Comparison of ENCODE assay signal across 14 mouse cellular contexts in the genomic region with DNA sequence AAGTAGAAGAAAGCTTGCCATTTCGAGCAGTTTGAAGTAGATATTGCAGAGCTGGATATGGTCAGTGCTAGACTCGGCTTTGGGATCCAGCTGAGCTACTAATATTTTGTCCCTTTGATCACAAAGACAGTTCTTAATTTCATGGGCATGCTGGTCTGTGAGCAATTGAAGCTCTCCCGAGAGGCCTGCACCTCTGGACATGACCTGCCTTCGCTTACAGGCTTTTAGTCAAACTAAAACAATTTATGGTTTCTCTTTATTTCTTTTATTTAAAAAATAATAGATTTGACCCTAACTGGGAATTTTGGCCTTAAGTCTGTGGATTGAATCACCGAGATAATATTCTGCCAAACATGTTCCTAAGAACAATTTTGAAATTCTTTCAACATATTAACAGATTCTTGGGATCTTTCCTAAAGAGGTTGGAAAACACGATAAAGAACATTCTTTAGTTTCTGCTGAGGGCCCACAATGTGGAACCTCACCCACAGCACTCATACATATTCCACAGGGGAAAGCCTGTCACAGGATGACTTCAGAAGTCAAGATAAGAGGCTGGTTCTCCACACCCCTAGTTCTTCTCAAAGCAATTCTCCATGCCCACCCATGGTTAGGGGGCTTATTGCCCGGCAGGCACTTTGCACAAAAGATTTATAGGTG.
"Had no signal": no experiment of that assay in that cellular context is flagged by ENCODE, and none has a peak within 500 bp of the region (broad histone marks: within the 10 kb centered on the region; RNA-seq: fewer than 3 reads in every experiment).

No protein-coding gene starts in this region.

- H3K27ac ChIP-seq: limb, embryonic 15.5 days; liver, embryonic 12.5 days; lung, embryonic 15.5 days; midbrain, embryonic 13.5 days; neural tube, embryonic 12.5 days had no signal

- H3K4me2 ChIP-seq: limb, embryonic 15.5 days; liver, embryonic 12.5 days; lung, embryonic 15.5 days; midbrain, embryonic 13.5 days; neural tube, embryonic 12.5 days had no signal

- DNase-seq: kidney, adult 8-10 months; kidney, postnatal 36 days; layer of hippocampus, adult 9-11 months; layer of hippocampus, postnatal 36 days; spleen, adult 18-20 months; thymus, adult 18-20 months; thymus, postnatal 14 days had no signal

- H3K9me3 ChIP-seq: limb, embryonic 15.5 days; liver, embryonic 12.5 days; lung, embryonic 15.5 days; midbrain, embryonic 13.5 days; neural tube, embryonic 12.5 days had no signal

- ATAC-seq: intestine, postnatal 0 days; liver, embryonic 12.5 days; midbrain, embryonic 13.5 days had no signal

- H3K4me3 ChIP-seq: limb, embryonic 15.5 days; liver, embryonic 12.5 days; lung, embryonic 15.5 days; midbrain, embryonic 13.5 days; myocyte; neural tube, embryonic 12.5 days had no signal

- H3K4me1 ChIP-seq: liver, embryonic 12.5 days; midbrain, embryonic 13.5 days; neural tube, embryonic 12.5 days had no signal

- H3K9ac ChIP-seq: limb, embryonic 15.5 days; liver, embryonic 12.5 days; lung, embryonic 15.5 days; midbrain, embryonic 13.5 days; neural tube, embryonic 12.5 days had no signal

- H3K36me3 ChIP-seq: liver, embryonic 12.5 days; midbrain, embryonic 13.5 days; neural tube, embryonic 12.5 days had no signal

- H3K27me3 ChIP-seq: limb, embryonic 15.5 days; liver, embryonic 12.5 days; lung, embryonic 15.5 days; midbrain, embryonic 13.5 days; neural tube, embryonic 12.5 days had no signal
